Mouse (Mus musculus) spleen, embryonic (tissue): ENCODE measurements at regions not wholly inside any gene's neighbourhood (a gene's known extent, or its start where the extent isn't known, plus 50 kb on each side); places are given as distances from the start of the nearest gene placed in this dataset.

Source experiments
- CTCF ChIA-PET: fragments of 350-600 bp; sonication (Branson Sonifier 250); formaldehyde crosslinking; loops from one replicate; lab custom pipeline; 2022; lab: Charles Lee

DNA sequence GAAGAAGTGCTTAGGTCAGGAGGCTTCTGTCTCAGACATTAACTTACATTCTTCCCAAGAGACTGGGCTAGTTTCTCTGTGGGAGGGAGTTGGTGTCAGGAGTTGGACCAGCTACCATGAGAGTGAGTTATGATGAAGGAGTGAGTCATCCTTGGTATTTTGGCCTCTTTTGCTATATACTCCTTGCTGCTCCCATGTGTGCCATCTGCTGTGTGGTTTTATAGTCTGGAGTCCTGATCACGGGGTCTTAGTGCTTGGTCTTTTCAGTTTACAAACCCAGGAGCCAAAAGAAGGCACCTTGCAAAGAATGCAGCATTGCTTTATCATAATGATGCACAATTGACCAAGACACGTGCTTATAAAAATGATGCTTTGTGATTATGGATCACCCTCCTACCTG is 56.6 kb downstream of the Zfp503 start:
- CTCF ChIA-PET: no interaction called here

DNA sequence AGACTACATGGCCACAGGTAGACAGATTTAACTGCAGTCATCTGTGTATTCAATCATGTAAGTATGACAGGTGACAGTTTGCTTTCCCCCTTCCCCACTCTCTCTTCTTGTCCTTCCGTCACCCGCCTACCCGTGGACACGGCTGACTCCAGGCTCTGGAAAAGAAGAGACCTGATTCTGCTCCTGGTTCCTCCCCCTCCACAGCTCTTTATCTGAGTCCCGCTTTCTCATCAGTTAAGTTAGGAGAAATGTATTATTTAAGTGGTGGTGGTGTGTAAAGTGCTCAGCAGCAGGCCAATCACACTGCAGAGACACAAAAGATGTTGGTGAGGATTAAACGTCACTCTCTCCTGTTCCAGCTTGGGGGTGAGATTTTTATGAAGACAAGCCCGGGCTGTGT is 57.5 kb downstream of the Zfp503 start:
- CTCF ChIA-PET: no interaction called here

DNA sequence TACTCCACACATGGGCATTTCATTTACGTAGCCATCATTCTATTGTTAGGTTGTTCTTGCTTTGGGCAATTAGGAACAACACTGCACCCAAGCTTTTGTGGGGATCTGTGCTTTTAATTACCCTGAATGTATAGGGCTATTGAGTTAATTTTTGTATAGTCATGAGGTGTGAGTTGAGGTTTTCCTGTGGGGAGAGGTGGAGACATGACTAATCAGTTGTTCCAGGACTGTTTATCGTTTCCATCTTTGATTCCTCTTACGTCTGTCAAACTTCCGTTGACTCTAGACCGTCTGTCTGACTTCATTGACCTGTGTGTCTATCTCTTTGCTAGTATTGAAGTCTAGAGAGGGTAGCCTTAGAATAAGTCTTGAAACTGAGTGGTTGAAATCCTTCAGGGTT is 60.4 kb downstream of the Zfp503 start:
- CTCF ChIA-PET: no interaction called here

DNA sequence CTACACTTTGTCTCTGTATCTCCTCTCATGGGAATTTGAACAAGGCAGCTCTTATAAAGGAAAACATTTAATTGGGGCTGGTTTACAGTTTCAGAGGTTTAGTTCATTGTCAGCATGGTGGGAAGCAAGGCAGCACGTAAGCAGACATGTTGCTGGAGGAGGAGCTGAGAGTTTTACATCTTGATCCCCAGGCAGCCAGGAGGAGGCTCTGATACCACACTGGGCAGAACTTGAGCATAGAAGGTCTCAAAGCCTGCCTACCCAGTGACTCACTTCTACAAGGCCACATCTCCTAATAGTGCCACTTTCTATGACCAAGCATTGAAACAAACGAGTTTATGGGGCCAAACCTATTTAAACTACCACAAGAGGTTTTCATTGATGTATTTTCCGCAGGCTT is 67.9 kb upstream of the Comtd1 start:
- CTCF ChIA-PET: no interaction called here

DNA sequence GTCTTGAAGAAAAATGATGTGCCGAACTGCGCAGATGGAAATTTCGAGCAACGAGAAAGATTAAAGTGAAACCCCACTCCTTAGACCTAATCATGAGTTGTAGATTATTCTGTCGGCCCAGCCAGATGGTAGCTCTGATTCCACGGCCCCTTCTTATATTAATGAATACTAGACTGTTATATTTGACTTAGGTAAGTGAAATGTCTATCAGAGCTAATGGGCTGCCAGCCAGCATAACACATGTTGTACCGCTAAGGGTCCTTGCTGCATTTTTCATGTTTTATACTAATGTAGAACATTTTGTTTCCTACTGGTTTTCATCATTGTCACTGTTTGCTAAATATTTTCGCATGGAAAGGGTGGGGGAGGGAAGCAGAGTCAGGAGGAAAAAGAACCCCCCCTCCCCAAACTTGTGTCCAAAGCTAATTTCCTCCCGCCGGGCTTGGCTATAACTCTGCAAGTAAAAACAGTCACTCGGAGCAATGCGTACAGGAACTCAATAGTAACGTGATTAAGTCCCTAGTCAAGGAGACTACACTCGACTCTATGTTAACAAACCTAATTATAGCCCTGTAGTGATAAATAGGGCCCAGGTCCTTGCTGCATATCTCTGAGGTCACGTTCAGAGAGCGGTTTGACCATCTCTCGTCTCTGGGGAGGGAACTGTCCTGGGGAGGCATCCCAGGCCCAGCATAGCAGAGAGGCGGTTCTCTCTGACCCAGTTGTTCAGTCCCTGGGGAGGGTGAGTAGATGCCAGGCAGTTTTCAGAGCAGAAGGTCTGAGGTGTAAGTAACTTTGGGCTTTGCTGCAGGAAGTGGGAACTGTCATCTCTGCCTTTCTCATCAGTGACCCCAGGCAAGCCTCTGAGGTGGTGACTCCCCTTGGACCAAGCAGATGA is 56.0 kb upstream of the Comtd1 start:
- CTCF ChIA-PET: no interaction called here

DNA sequence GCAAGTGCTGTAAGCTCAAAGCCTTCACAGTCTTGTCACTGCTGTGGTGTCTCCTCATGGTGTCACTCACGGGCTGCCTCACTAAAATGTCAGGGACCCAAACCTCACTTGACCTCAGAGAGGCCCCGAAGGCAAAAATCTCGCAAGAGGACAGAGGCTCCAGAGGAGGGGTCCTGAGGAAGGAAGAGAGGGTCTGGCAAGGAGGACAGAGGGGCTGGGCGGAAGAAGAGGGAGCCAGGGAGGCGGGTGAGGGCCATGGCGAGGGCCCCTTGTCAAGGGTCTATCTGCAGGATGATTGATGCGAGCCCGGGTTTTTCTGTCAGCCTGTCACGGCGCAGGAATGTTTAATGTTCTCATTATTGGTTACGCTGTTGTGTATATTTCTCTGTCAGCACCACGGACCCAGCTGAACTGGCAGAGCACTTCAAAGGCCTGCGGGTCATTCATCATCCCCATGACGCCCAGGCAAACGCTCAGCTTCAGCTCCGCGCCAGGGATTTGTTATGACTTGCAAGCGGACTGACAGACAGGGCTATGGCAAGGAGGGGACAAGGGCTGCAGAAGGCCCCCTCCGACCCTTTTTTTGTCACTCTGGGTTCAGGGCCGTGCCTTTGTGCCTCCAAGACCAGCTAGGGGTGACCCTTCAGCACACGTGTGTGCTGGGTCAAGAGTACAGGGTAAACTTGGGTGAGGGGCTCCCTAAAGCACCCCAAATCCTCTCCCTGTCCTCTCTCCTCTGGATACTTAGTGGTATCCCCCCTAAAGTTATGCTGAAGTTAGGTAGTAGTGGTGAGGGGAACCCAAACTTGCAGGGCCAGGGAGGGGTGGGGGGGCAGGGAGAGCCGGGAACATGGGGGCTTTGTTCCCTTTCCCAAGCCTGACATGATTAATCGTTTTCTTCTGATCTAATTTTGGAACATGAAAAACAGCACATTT is 55.1 kb upstream of the Comtd1 start:
- CTCF ChIA-PET: no interaction called here

DNA sequence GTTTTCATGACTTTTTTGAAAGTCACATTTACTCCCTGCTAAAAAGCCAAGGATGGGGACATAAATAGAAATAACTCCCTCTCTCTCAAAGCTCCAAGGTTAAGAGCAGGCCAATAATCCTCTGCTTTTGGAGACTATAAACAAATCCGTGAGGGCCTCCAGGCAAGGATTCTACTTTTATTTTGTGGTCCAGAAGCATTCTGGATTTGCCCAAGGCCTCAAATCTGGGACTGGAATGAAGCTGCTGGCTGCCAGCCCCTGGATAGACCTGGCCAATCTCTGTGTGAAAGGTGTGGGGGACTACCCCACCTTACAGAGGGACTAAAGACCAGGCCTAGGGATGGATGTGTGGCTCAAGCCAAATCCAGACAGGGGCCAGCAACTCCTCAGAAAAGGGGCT is 54.1 kb upstream of the Comtd1 start:
- CTCF ChIA-PET: no interaction called here

DNA sequence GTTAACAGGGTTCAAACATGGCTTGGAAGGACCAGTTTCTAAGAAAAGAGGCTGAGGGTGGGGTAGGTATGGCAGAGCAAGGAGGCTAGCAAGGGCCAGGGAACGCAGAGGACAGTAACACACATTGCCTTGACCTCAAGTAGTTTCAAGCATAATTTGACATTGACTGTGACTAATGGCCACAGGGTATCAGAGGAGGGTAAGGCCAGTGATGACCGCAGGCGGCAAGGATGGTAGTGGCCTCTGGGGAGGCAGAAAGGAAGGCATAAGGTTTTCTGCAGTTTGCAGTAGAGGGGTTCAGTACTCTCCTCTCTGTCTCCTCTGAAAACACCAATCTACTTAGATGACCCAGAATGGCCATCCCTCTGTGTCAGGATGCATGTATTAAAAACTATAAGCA is 53.7 kb upstream of the Comtd1 start:
- CTCF ChIA-PET: no interaction called here

DNA sequence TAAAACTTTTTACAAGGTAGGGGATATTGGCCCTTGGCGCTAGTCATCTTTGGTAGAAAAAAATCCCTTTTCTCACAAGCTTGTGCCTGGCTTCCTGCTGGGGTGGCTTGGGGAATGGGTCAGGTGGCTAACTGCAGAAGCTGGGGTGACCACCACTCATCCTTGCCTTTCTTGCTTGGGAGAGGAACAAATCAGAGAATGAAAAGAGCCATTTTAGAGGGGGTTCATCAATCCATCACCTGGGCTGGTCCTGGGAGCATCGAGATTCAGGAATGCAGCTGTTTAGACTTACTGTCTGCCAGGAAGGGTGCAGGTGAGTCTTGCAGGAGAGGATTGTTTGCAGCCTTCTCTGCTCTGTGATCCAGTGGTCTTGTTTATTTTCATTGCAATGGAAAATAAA is 52.2 kb upstream of the Comtd1 start:
- CTCF ChIA-PET: interaction anchor here (0.7 kb wide), 1 partner anchor 41 kb away, joined by 4 read pairs; no protein-coding TSS in a partner anchor

DNA sequence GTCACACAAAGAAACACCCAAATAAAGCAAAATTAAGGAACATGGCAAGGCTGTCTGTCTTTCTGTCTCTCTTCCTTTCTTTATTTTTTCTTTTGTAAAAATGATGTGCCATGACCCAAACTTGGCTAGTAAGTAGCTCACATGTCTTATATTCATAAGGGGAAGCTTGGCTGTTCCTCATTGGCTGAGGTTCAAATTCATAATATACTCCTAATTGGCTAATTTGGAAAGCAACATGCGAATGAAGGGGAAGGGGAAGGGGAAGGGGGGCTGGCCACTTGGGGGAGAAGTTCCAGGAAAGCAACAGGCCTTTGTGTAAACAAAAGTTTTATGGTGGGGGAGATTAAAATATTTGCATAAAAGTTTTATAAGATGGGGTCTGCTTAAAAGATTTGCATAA is 51.7 kb upstream of the Comtd1 start:
- CTCF ChIA-PET: interaction anchor here (0.7 kb wide), 1 partner anchor 41 kb away, joined by 4 read pairs; no protein-coding TSS in a partner anchor
